Mouse (Mus musculus): ENCODE measurements around the gene Myf5. TPM values are rescaled to one million over a fixed set of nuclear protein-coding genes. Genes with fewer than 3 reads are reported as not detected.

The Myf5 gene
- polyA plus RNA-seq (2014; fragmentation: Nextera tagmentation; extraction: Ambion mirVana) = not detected in 2 replicates

DNA sequence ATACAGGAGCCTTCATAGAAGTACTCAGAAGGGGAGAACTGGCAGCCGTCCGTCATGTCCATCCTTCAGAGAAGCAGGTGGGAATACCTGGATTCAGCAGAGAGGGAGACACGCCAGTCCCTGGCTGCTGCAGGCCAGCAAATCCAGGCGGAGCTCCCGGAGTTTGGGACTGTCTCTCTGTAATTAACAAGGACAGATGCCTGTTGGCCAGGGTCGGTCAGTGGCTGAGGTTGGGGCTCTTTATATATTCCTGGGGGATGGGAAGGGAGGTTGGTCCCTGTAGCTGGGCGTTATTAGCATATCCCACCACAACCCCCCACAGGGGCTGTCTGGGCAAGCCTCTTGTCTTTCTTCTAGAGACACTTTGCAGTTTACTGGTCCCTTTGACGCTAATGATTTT lies at the start of gene Myf5:
Gene Myf5, minus strand, starts transcription at position 265 of the 400 bp plus-strand sequence.
- Histone ChIP-seq H3K4me1 (replicated peaks; ENCODE audit: control insufficient read depth, insufficient read depth, low read length) (peaks cover 2% of the 10 kb centered on the region; the same call in 1 of the 2 replicates), H3K9ac (ENCODE audit: low read length) (no peak within 1 kb of the TSS), H3K36me3 (ENCODE audit: control insufficient read depth, insufficient read depth, low read length) (no peaks in the 10 kb centered on the region), H3K4me3 (ENCODE audit: low read depth, low read length) (no peak within 1 kb of the TSS), H3K27ac (ENCODE audit: low read depth, low read length) (no peak within 1 kb of the TSS), H3K4me2 (ENCODE audit: low read depth, low read length, severe bottlenecking) (no peak within 1 kb of the TSS), H3K27me3 (ENCODE audit: control insufficient read depth, insufficient read depth, low read length) (no peaks in the 10 kb centered on the region), H3K9me3 (ENCODE audit: control insufficient read depth, low read length) (no peaks in the 10 kb centered on the region)
- WGBS = 74% methylated on average over 8 of the region's 8 CpGs
- no peak for DNase-seq (ENCODE audit: low spot score)
- ATAC-seq (replicated peaks; ENCODE audit: low FRiP score) = no peak

DNA sequence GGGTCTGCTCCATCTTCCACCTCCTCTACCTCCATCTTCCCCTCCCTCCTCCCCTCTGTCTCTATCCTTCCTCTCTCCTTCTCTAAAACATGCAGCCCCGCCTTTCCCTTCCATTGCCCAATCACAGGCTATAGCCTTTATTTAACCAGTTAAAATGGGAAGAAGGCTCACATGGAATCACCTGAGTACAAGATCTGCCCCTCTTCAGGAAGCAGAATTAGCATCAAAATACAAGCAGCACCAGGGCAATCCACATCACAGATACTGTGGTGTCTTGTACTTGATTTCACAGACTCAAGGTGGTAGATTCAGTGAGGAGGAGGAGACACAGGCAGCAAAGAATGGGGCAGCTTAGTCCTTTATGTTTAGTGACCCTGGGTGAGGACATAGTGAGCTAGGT lies 42.8 kb upstream of the Myf5 start:
- Histone ChIP-seq H3K27me3 (ENCODE audit: control insufficient read depth, insufficient read depth, low read length) (no peaks in the 10 kb centered on the region), H3K4me1 (replicated peaks; ENCODE audit: control insufficient read depth, insufficient read depth, low read length) (no peaks in the 10 kb centered on the region), H3K36me3 (ENCODE audit: control insufficient read depth, insufficient read depth, low read length) (no peaks in the 10 kb centered on the region), H3K4me2 (ENCODE audit: low read depth, low read length, severe bottlenecking) (no peak overlapping the region), H3K9ac (ENCODE audit: low read length) (no peak overlapping the region), H3K9me3 (ENCODE audit: control insufficient read depth, low read length) (no peaks in the 10 kb centered on the region), H3K27ac (ENCODE audit: low read depth, low read length) (no peak overlapping the region), H3K4me3 (ENCODE audit: low read depth, low read length) (no peak overlapping the region)
- DNase-seq (ENCODE audit: low spot score) (no peak), ATAC-seq (replicated peaks; ENCODE audit: low FRiP score) (no peak)
- WGBS = 75% methylated on average over 1 of the region's 1 CpGs

GRCm38 (mm10) chr10:107519216-107519615 lies 33.3 kb upstream of the Myf5 start:
- no peaks in the 10 kb centered on the region for H3K9me3 ChIP-seq (ENCODE audit: control insufficient read depth, low read length)
- no peak overlapping the region for H3K4me2 ChIP-seq (ENCODE audit: low read depth, low read length, severe bottlenecking)
- no peak for DNase-seq (ENCODE audit: low spot score)
- H3K27ac ChIP-seq (ENCODE audit: low read depth, low read length) = no peak overlapping the region
- H3K4me1 ChIP-seq (replicated peaks; ENCODE audit: control insufficient read depth, insufficient read depth, low read length) = no peaks in the 10 kb centered on the region
- no peaks in the 10 kb centered on the region for H3K36me3 ChIP-seq (ENCODE audit: control insufficient read depth, insufficient read depth, low read length)
- WGBS = 87% methylated on average over 5 of the region's 5 CpGs
- no peak for ATAC-seq (replicated peaks; ENCODE audit: low FRiP score)
- no peak overlapping the region for H3K4me3 ChIP-seq (ENCODE audit: low read depth, low read length)
- no peaks in the 10 kb centered on the region for H3K27me3 ChIP-seq (ENCODE audit: control insufficient read depth, insufficient read depth, low read length)
- no peak overlapping the region for H3K9ac ChIP-seq (ENCODE audit: low read length)

DNA sequence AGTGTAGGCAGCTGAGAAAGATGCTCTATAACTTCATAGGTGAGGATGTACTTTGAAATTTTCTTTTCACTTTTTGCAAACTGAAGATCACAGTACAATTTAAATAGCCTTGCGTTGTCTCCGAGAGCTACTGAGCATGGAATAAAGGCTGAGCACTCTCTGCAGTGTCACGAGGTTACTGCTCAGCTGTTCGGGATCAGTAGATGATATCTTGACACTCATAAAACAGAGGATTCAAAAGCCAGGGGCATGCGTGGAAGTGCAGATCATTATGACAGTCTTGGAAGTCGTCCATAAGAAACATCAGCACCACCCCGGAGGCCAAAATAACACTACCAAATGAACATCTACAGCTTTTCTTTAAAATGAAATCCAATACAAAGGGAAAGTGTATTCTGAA lies 30.7 kb upstream of the Myf5 start:
- H3K27ac ChIP-seq (ENCODE audit: low read depth, low read length) = no peak overlapping the region
- H3K4me3 ChIP-seq (ENCODE audit: low read depth, low read length) = no peak overlapping the region
- no peaks in the 10 kb centered on the region for H3K27me3 ChIP-seq (ENCODE audit: control insufficient read depth, insufficient read depth, low read length)
- DNase-seq (ENCODE audit: low spot score) (no peak), ATAC-seq (replicated peaks; ENCODE audit: low FRiP score) (no peak)
- H3K36me3 ChIP-seq (ENCODE audit: control insufficient read depth, insufficient read depth, low read length) = no peaks in the 10 kb centered on the region
- H3K4me2 ChIP-seq (ENCODE audit: low read depth, low read length, severe bottlenecking) = no peak overlapping the region
- H3K4me1 ChIP-seq (replicated peaks; ENCODE audit: control insufficient read depth, insufficient read depth, low read length) = no peaks in the 10 kb centered on the region
- H3K9ac ChIP-seq (ENCODE audit: low read length) = no peak overlapping the region
- H3K9me3 ChIP-seq (ENCODE audit: control insufficient read depth, low read length) = no peaks in the 10 kb centered on the region
- WGBS = 86% methylated on average over 7 of the region's 7 CpGs

- H3K4me1 ChIP-seq (replicated peaks; ENCODE audit: control insufficient read depth, insufficient read depth, low read length) = no peaks in the 10 kb centered on the region
- WGBS = 80% methylated on average over 7 of the region's 7 CpGs
- DNase-seq (ENCODE audit: low spot score) = no peak
- H3K27me3 ChIP-seq (ENCODE audit: control insufficient read depth, insufficient read depth, low read length) = no peaks in the 10 kb centered on the region
- no peaks in the 10 kb centered on the region for H3K36me3 ChIP-seq (ENCODE audit: control insufficient read depth, insufficient read depth, low read length)
- no peak overlapping the region for H3K9ac ChIP-seq (ENCODE audit: low read length)
- H3K9me3 ChIP-seq (ENCODE audit: control insufficient read depth, low read length) = no peaks in the 10 kb centered on the region
- H3K4me2 ChIP-seq (ENCODE audit: low read depth, low read length, severe bottlenecking) = no peak overlapping the region
- no peak for ATAC-seq (replicated peaks; ENCODE audit: low FRiP score)
- H3K27ac ChIP-seq (ENCODE audit: low read depth, low read length) = no peak overlapping the region
- H3K4me3 ChIP-seq (ENCODE audit: low read depth, low read length) = no peak overlapping the region
Measured at GRCm38 (mm10) chr10:107514735-107515134, 28.8 kb upstream of the Myf5 start.

DNA sequence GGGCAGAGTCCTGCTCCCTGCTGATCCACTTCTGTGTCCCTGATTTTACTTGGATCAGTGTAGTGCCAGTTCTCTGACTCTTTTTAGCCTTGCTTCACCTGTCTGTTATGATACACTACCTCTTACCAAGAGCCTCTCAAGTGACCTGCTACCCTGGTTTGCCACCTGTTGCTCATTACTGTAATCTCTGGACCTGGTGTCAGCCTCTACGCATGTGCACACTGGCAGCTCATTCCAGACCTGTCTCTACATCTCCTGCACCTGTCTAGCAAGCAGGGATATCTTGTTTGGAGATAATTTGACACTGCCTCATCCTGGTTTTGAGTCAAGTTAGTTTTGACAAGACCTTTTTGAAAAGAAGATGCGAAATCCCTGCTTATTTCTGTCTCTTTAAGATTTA lies 20.5 kb upstream of the Myf5 start:
- H3K4me2 ChIP-seq (ENCODE audit: low read depth, low read length, severe bottlenecking) = no peak overlapping the region
- H3K36me3 ChIP-seq (ENCODE audit: control insufficient read depth, insufficient read depth, low read length) = no peaks in the 10 kb centered on the region
- H3K27me3 ChIP-seq (ENCODE audit: control insufficient read depth, insufficient read depth, low read length) = no peaks in the 10 kb centered on the region
- no peak overlapping the region for H3K27ac ChIP-seq (ENCODE audit: low read depth, low read length)
- no peak overlapping the region for H3K4me3 ChIP-seq (ENCODE audit: low read depth, low read length)
- ATAC-seq (replicated peaks; ENCODE audit: low FRiP score) (no peak), DNase-seq (ENCODE audit: low spot score) (no peak)
- no peak overlapping the region for H3K9ac ChIP-seq (ENCODE audit: low read length)
- H3K9me3 ChIP-seq (ENCODE audit: control insufficient read depth, low read length) = no peaks in the 10 kb centered on the region
- 86% methylated on average over 2 of the region's 2 CpGs for WGBS
- no peaks in the 10 kb centered on the region for H3K4me1 ChIP-seq (replicated peaks; ENCODE audit: control insufficient read depth, insufficient read depth, low read length)

- DNase-seq (ENCODE audit: low spot score) (no peak), ATAC-seq (replicated peaks; ENCODE audit: low FRiP score) (no peak)
- no peaks in the 10 kb centered on the region for H3K36me3 ChIP-seq (ENCODE audit: control insufficient read depth, insufficient read depth, low read length)
- 77% methylated on average over 4 of the region's 4 CpGs for WGBS
- no peaks in the 10 kb centered on the region for H3K9me3 ChIP-seq (ENCODE audit: control insufficient read depth, low read length)
- H3K9ac ChIP-seq (ENCODE audit: low read length) = no peak overlapping the region
- no peaks in the 10 kb centered on the region for H3K4me1 ChIP-seq (replicated peaks; ENCODE audit: control insufficient read depth, insufficient read depth, low read length)
- H3K4me2 ChIP-seq (ENCODE audit: low read depth, low read length, severe bottlenecking) = no peak overlapping the region
- no peak overlapping the region for H3K4me3 ChIP-seq (ENCODE audit: low read depth, low read length)
- no peak overlapping the region for H3K27ac ChIP-seq (ENCODE audit: low read depth, low read length)
- no peaks in the 10 kb centered on the region for H3K27me3 ChIP-seq (ENCODE audit: control insufficient read depth, insufficient read depth, low read length)
Measured at GRCm38 (mm10) chr10:107503430-107503829, 17.5 kb upstream of the Myf5 start.

- DNase-seq (ENCODE audit: low spot score) = no peak
- Histone ChIP-seq H3K4me3 (ENCODE audit: low read depth, low read length) (no peak overlapping the region), H3K9me3 (ENCODE audit: control insufficient read depth, low read length) (no peaks in the 10 kb centered on the region), H3K4me2 (ENCODE audit: low read depth, low read length, severe bottlenecking) (no peak overlapping the region), H3K27ac (ENCODE audit: low read depth, low read length) (no peak overlapping the region), H3K36me3 (ENCODE audit: control insufficient read depth, insufficient read depth, low read length) (no peaks in the 10 kb centered on the region), H3K27me3 (ENCODE audit: control insufficient read depth, insufficient read depth, low read length) (no peaks in the 10 kb centered on the region), H3K4me1 (replicated peaks; ENCODE audit: control insufficient read depth, insufficient read depth, low read length) (no peaks in the 10 kb centered on the region), H3K9ac (ENCODE audit: low read length) (no peak overlapping the region)
- ATAC-seq (replicated peaks; ENCODE audit: low FRiP score) = no peak
- WGBS = 90% methylated on average over 7 of the region's 7 CpGs
Measured at GRCm38 (mm10) chr10:107502193-107502592, 16.3 kb upstream of the Myf5 start.

DNA sequence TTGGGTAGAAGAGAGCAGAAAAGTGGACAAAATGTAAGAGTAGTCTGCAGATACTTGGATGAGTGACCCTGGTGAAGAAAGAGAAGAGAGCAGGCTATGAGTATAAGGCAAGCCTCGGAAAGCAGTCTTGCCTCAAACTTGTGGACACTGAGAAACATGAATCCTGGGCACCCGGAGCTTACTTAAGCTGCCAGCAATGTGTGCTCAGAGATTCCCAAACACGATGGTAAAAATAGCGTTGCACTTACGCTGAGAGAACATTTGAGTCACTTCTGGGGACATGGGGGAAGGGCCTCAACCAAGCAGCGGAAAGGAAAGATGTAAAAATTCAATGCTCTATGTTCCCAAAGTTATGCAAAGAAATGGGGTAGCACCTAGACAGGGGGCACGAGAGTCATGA lies 13.7 kb upstream of the Myf5 start:
- H3K9me3 ChIP-seq (ENCODE audit: control insufficient read depth, low read length) = no peaks in the 10 kb centered on the region
- 89% methylated on average over 7 of the region's 7 CpGs for WGBS
- no peak overlapping the region for H3K9ac ChIP-seq (ENCODE audit: low read length)
- no peak overlapping the region for H3K4me2 ChIP-seq (ENCODE audit: low read depth, low read length, severe bottlenecking)
- ATAC-seq (replicated peaks; ENCODE audit: low FRiP score) (no peak), DNase-seq (ENCODE audit: low spot score) (no peak)
- no peak overlapping the region for H3K27ac ChIP-seq (ENCODE audit: low read depth, low read length)
- no peaks in the 10 kb centered on the region for H3K4me1 ChIP-seq (replicated peaks; ENCODE audit: control insufficient read depth, insufficient read depth, low read length)
- no peaks in the 10 kb centered on the region for H3K27me3 ChIP-seq (ENCODE audit: control insufficient read depth, insufficient read depth, low read length)
- H3K4me3 ChIP-seq (ENCODE audit: low read depth, low read length) = no peak overlapping the region
- no peaks in the 10 kb centered on the region for H3K36me3 ChIP-seq (ENCODE audit: control insufficient read depth, insufficient read depth, low read length)

All from forebrain, embryonic 11.5 days (tissue).